Mouse (Mus musculus) embryonic facial prominence, embryonic 10.5 days (tissue): ENCODE results near the gene Fsd1. TPM values are rescaled to one million over a fixed set of nuclear protein-coding genes. Genes with fewer than 3 reads are reported as not detected.

ENCODE experiments used
- DNase-seq: peaks from one replicate; pipeline ENCODE4 v3.0.0-alpha.2; 2017; ENCODE audit warnings: low spot score
- H3K27ac ChIP-seq: fragments of 300-500 bp; sonication (generic); replicated peaks from 2 replicates; pipeline ENCODE4 v1.5.1; 2016; ENCODE audit warnings: mild to moderate bottlenecking
- H3K27me3 ChIP-seq: fragments of 300-500 bp; sonication (generic); replicated peaks from 2 replicates; pipeline ENCODE4 v1.6.1; 2016; ENCODE audit warnings: low read depth, mild to moderate bottlenecking; ENCODE audit not compliant: poor library complexity, severe bottlenecking
- H3K36me3 ChIP-seq: fragments of 300-500 bp; sonication (generic); replicated peaks from 2 replicates; pipeline ENCODE4 v1.6.1; 2016; ENCODE audit warnings: mild to moderate bottlenecking, moderate library complexity
- H3K4me1 ChIP-seq: fragments of 300-500 bp; sonication (generic); 2 replicates; pipeline ENCODE4 v1.6.1; 2016
- H3K4me3 ChIP-seq: fragments of 300-500 bp; sonication (generic); 2 replicates; pipeline ENCODE4 v1.5.1; 2016; ENCODE audit warnings: mild to moderate bottlenecking, moderate library complexity
- H3K9me3 ChIP-seq: fragments of 300-500 bp; sonication (generic); 2 replicates; pipeline ENCODE4 v1.6.1; 2016; ENCODE audit warnings: mild to moderate bottlenecking
- WGBS: fragments of 180-500 bp; shearing (Covaris S2); methylation state at CpG from one replicate; pipeline ENCODE4 v1.1.7; 2016; 5-methylcytosine and 5-hydroxymethylcytosine counted together
- polyA plus RNA-seq: library from polyadenylated mRNA; unstranded; fragments of >200 nt; fragmentation: Nextera tagmentation; extraction: Ambion mirVana; gene quantifications from 2 replicates; pipeline ENCODE4 v1.2.1, GENCODE M21; 2016

Fsd1 gene
- polyA plus RNA-seq, 1 experiment from 2014 or later = 63.3 TPM

DNA sequence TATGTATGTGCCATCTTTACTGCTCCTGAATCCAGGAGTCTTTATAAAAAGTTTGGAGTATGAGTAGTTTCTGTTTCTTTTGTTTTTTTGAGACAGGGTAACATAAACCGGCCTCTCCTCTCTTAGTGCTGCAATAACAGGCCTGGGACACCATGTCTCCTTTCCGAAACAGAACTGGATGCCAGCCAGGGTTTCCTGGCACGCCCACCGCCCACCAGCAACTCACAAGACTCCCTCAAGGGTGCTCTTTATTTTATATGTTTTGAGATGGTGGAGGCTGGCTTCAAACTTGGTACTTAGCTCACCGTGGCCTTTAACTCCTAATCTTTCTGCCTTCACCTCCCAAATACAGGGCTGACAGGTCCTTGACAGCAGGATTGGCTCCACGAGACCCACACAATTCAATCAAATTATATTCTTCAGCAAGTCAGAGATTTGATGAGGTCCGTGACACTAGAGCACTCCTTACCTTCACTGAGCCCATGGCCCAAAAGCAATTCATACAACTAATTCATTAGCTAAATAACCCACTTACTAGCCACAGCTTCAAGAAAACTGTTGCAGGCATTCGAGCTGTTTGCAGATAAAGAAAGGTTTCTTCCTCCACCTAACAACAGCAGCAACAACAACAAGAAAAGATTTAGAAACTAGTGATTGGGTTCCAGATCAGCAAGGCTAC, 52.4 kb downstream of the Fsd1 start:
- Histone ChIP-seq H3K36me3 (peaks cover 27% of the 10 kb centered on the region), H3K4me3 (no peak overlapping the region), H3K9me3 (no peaks in the 10 kb centered on the region), H3K27me3 (no peaks in the 10 kb centered on the region), H3K27ac (no peak overlapping the region), H3K4me1 (peaks cover 38% of the 10 kb centered on the region)
- 84% methylated on average over 8 of the region's 8 CpGs for WGBS
- DNase-seq = no peak

DNA sequence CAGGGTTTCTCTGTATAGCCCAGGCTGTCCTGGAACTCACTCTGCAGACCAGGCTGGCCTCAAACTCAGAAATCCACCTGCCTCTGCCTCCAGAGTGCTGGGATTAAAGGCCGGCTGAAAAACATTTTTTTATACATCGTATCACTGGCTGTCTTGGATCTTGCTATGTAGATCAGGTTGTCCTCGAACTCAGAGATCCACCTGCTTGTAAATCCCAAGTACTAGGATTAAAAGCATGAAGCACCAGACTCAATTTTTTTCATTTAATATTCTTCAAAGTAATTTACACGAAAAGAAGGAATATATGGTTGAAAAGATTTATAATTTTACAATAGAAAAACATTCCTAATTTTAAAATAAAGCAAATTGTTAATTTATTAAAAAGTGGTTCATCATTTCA, 53.0 kb downstream of the Fsd1 start:
- H3K4me1 ChIP-seq = peaks cover 35% of the 10 kb centered on the region
- H3K36me3 ChIP-seq = peaks cover 27% of the 10 kb centered on the region
- H3K27me3 ChIP-seq = no peaks in the 10 kb centered on the region
- DNase-seq = no peak
- no peaks in the 10 kb centered on the region for H3K9me3 ChIP-seq
- H3K4me3 ChIP-seq = peak overlapping the region; percentile 89
- 79% methylated on average over 4 of the region's 4 CpGs for WGBS
- H3K27ac ChIP-seq = peak overlapping the region; percentile 96; the same call in 1 of the 2 replicates

DNA sequence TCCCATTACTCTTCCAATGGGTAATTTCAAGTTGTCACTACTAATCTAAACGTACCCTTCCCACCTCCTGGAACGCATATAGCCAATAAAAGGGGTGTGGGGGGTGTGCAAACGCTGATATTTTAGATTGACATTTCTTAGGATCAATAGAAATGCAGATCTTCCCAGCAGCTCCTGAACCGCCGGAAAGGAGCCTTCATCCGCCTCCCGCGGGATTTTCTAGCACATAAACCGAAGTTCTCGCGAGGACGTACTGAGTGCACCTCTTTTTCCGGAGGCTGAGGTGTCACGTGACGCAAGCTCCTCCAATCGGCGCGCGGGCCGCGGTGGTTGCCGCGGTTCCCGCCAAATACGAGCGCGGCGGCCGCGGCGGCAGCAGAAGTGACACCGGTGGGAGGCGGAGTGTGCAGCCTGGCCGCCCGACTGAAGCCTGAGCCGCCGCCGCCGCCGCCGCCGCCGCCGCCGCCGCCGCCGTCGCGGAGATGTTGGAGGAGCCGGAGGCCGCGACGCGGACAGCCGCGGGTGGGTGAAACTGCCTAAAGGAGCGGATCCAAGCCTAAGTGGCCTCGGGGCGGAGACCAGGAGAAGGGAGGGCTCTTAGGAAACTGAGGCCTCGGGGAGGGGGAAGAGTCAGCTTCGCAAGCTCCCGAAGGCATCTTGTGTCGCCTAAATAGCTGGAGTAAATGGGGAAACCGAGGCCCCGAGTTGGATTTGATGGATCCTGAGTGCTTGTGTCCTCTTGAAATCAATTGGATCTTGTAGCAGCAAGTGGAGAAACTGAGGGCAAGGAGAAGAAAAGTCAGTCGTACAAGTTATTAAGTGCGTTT, 53.9 kb downstream of the Fsd1 start, which contains the start of gene Chaf1a:
TSS of gene Chaf1a (plus strand) at position 410 of the 827 bp plus-strand sequence.
- H3K27ac ChIP-seq = peak within 1 kb of the TSS; percentile 96
- peak; percentile 97 for DNase-seq
- peak within 1 kb of the TSS; percentile 89 for H3K4me3 ChIP-seq
- H3K4me1 ChIP-seq = peaks cover 26% of the 10 kb centered on the region
- under 1% methylated on average over 68 of the region's 68 CpGs for WGBS
- H3K27me3 ChIP-seq = no peaks in the 10 kb centered on the region
- H3K9me3 ChIP-seq = no peaks in the 10 kb centered on the region
- H3K36me3 ChIP-seq = peaks cover 29% of the 10 kb centered on the region

DNA sequence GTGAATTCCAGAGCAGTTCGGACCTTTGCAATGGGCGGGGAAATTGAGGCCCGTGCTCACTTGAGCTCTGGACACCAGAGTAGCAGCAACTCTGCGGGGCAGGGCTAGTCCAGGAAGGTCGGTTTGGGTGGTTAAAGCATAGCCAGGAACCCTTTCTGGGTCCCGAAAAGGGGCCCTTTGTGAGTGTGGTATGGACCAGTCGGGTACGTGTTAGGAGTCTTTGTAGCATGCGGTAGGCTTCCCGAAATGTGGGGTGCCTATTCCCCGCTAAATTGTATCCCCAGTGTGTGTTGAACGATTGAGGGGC, 54.5 kb downstream of the Fsd1 start:
- H3K4me3 ChIP-seq = peak overlapping the region; percentile 89
- H3K36me3 ChIP-seq = peaks cover 34% of the 10 kb centered on the region
- H3K27ac ChIP-seq = peak overlapping the region; percentile 96
- WGBS = 2% methylated on average over 12 of the region's 12 CpGs
- H3K27me3 ChIP-seq = no peaks in the 10 kb centered on the region
- no peak for DNase-seq
- no peaks in the 10 kb centered on the region for H3K9me3 ChIP-seq
- H3K4me1 ChIP-seq = peaks cover 21% of the 10 kb centered on the region

Other genes with a start within 250 kb of the Fsd1 start
- gene Adgre4, start 236.5 kb upstream of the Fsd1 start, polyA plus RNA-seq = 0.10 TPM in 1 of 2 replicates, not detected in the other
- gene Zfp119a, start 107.6 kb upstream of the Fsd1 start, polyA plus RNA-seq = 9.4 and 10.2 TPM in 2 replicates
- gene Zfp959, start 94.4 kb upstream of the Fsd1 start, polyA plus RNA-seq = 13.5 and 15.8 TPM in 2 replicates
- gene Zfp119b, start 37.0 kb upstream of the Fsd1 start, polyA plus RNA-seq = 4.1 and 4.7 TPM in 2 replicates
- 0.98 and 1.4 TPM in 2 replicates for gene Ebi3, start 33.9 kb upstream of the Fsd1 start, polyA plus RNA-seq
- gene Yju2, start 27.4 kb upstream of the Fsd1 start, polyA plus RNA-seq = 28.7 and 32.0 TPM in 2 replicates
- 32.8 and 39.1 TPM in 2 replicates for gene Shd, start 16.0 kb upstream of the Fsd1 start, polyA plus RNA-seq
- gene Stap2, start 19.1 kb downstream of the Fsd1 start, polyA plus RNA-seq = 8.2 and 8.8 TPM in 2 replicates
- gene Mpnd, start 19.2 kb downstream of the Fsd1 start, polyA plus RNA-seq = 126 and 135 TPM in 2 replicates
- gene Sh3gl1, start 50.1 kb downstream of the Fsd1 start, polyA plus RNA-seq = 170 and 173 TPM in 2 replicates
- gene Chaf1a, start 53.9 kb downstream of the Fsd1 start, polyA plus RNA-seq = 50.7 and 52.3 TPM in 2 replicates
- 35.0 and 36.8 TPM in 2 replicates for gene Ubxn6, start 88.5 kb downstream of the Fsd1 start, polyA plus RNA-seq
- 195 and 197 TPM in 2 replicates for gene Hdgfl2, start 93.1 kb downstream of the Fsd1 start, polyA plus RNA-seq
- 0.05 TPM in 2 replicates for gene Plin4, start 123.3 kb downstream of the Fsd1 start, polyA plus RNA-seq
- gene Plin5, start 131.1 kb downstream of the Fsd1 start, polyA plus RNA-seq = 0.47 and 0.48 TPM in 2 replicates
- gene Lrg1, start 135.5 kb downstream of the Fsd1 start, polyA plus RNA-seq = 0.10 TPM in 1 of 2 replicates, not detected in the other
- gene Sema6b, start 153.8 kb downstream of the Fsd1 start, polyA plus RNA-seq = 1.0 and 1.1 TPM in 2 replicates
- gene Tnfaip8l1, start 176.0 kb downstream of the Fsd1 start, polyA plus RNA-seq = 10.3 and 11.7 TPM in 2 replicates
- gene Mydgf, start 197.4 kb downstream of the Fsd1 start, polyA plus RNA-seq = 71.0 and 71.3 TPM in 2 replicates
- 48.3 and 50.2 TPM in 2 replicates for gene Dpp9, start 232.4 kb downstream of the Fsd1 start, polyA plus RNA-seq